Mouse (Mus musculus) intestine, embryonic 15.5 days (tissue): Measurements from ENCODE around the gene Rtn4rl2. TPM values are rescaled to one million over a fixed set of nuclear protein-coding genes. Genes with fewer than 3 reads are reported as not detected.

Experiments
- polyA plus RNA-seq: library from polyadenylated mRNA; unstranded; fragments of >200 nt; fragmentation: Nextera tagmentation; extraction: Ambion mirVana; gene quantifications from 2 replicates; pipeline ENCODE4 v1.2.1, GENCODE M21; 2015

The Rtn4rl2 gene
- polyA plus RNA-seq, 1 experiment from 2014 or later: 1.2 TPM

Other genes with a start within 250 kb of the Rtn4rl2 start
- gene Ctnnd1, start 235.9 kb downstream of the Rtn4rl2 start, polyA plus RNA-seq: 60.7 and 64.4 TPM in 2 replicates
- gene Btbd18, start 227.6 kb downstream of the Rtn4rl2 start, polyA plus RNA-seq: 0.05 and 0.06 TPM in 2 replicates
- 225 and 234 TPM in 2 replicates for gene Selenoh, start 215.9 kb downstream of the Rtn4rl2 start, polyA plus RNA-seq
- gene Gm28635, start 208.7 kb downstream of the Rtn4rl2 start, polyA plus RNA-seq: not detected in 2 replicates
- 32.5 and 34.7 TPM in 2 replicates for gene Med19, start 208.3 kb downstream of the Rtn4rl2 start, polyA plus RNA-seq
- 140 and 144 TPM in 2 replicates for gene Tmx2, start 207.6 kb downstream of the Rtn4rl2 start, polyA plus RNA-seq
- gene Zdhhc5, start 171.5 kb downstream of the Rtn4rl2 start, polyA plus RNA-seq: 24.6 and 26.5 TPM in 2 replicates
- 26.3 and 26.7 TPM in 2 replicates for gene Clp1, start 159.4 kb downstream of the Rtn4rl2 start, polyA plus RNA-seq
- gene Ypel4, start 152.7 kb downstream of the Rtn4rl2 start, polyA plus RNA-seq: 5.1 and 6.0 TPM in 2 replicates
- 5.5 and 6.1 TPM in 2 replicates for gene Gm19426, start 143.1 kb downstream of the Rtn4rl2 start, polyA plus RNA-seq
- gene Serping1, start 111.3 kb downstream of the Rtn4rl2 start, polyA plus RNA-seq: 59.7 and 60.5 TPM in 2 replicates
- 46.5 TPM in 2 replicates for gene Ube2l6, start 87.9 kb downstream of the Rtn4rl2 start, polyA plus RNA-seq
- gene Smtnl1, start 64.1 kb downstream of the Rtn4rl2 start, polyA plus RNA-seq: 0.08 and 0.13 TPM in 2 replicates
- gene Timm10, start 59.7 kb downstream of the Rtn4rl2 start, polyA plus RNA-seq: 56.1 and 67.2 TPM in 2 replicates
- gene Slc43a1, start 47.9 kb downstream of the Rtn4rl2 start, polyA plus RNA-seq: 15.0 and 16.3 TPM in 2 replicates
- 45.4 and 48.2 TPM in 2 replicates for gene Slc43a3, start 49.9 kb upstream of the Rtn4rl2 start, polyA plus RNA-seq
- gene Prg2, start 93.8 kb upstream of the Rtn4rl2 start, polyA plus RNA-seq: 0.48 and 0.75 TPM in 2 replicates
- not detected in 2 replicates for gene Prg3, start 101.5 kb upstream of the Rtn4rl2 start, polyA plus RNA-seq
- gene Ssrp1, start 150.5 kb upstream of the Rtn4rl2 start, polyA plus RNA-seq: 256 and 258 TPM in 2 replicates
- gene P2rx3, start 150.8 kb upstream of the Rtn4rl2 start, polyA plus RNA-seq: 1.0 and 1.4 TPM in 2 replicates
- 35.2 and 35.5 TPM in 2 replicates for gene Tnks1bp1, start 161.3 kb upstream of the Rtn4rl2 start, polyA plus RNA-seq
- 59.6 and 64.8 TPM in 2 replicates for gene Aplnr, start 249.5 kb upstream of the Rtn4rl2 start, polyA plus RNA-seq